Mouse (Mus musculus): ENCODE results near the gene Kcns3. TPM values are rescaled to one million over a fixed set of nuclear protein-coding genes. Genes with fewer than 3 reads are reported as not detected.
A peak's percentile ranks its signal among the peaks of the same experiment; 100 is the strongest.

The Kcns3 gene
- polyA plus RNA-seq (2014; fragmentation: Nextera tagmentation; extraction: Ambion mirVana): 0.50 and 0.66 TPM in 2 replicates

DNA sequence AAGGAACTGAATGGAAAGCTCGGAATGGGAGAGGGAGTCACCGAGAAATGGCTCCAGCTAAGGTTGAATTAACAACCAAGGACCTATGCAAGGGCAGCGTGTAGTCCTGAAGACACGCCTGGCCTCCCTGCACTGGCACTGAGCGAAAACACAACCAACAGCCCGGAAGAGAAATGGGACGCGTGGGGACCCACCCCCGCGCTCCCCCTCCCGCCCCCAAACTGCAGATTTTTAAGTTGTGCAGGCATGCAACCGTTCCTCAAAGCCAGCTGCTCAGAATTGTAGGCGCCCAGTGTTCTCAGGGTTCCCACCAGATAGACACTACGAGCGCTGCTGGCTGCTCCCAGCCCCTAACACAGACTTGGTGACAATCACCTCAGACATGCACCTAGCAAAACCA is at the start of gene Kcns3:
Gene Kcns3 (minus strand): TSS at position 42 of the 400 bp plus-strand sequence.
- H3K4me3 ChIP-seq (ENCODE audit: low read depth, low read length): peak within 1 kb of the TSS; percentile 62
- H3K4me2 ChIP-seq: peak within 1 kb of the TSS; percentile 99
- H3K9ac ChIP-seq (ENCODE audit: low read depth, low read length): peak within 1 kb of the TSS; percentile 67
- no peaks in the 10 kb centered on the region for H3K36me3 ChIP-seq (ENCODE audit: control insufficient read depth, insufficient read depth, low read length)
- 23% methylated on average over 15 of the region's 15 CpGs for WGBS (ENCODE audit: insufficient replicate concordance)
- H3K27me3 ChIP-seq (ENCODE audit: control insufficient read depth, insufficient read depth, low read length): peaks cover 47% of the 10 kb centered on the region
- no peak within 1 kb of the TSS for H3K27ac ChIP-seq (ENCODE audit: low read depth, low read length)
- no peak for ATAC-seq (replicated peaks; ENCODE audit: insufficient number of reproducible peaks, low FRiP score, low TSS enrichment)
- H3K4me1 ChIP-seq (ENCODE audit: control insufficient read depth, insufficient read depth, low read length): no peaks in the 10 kb centered on the region
- no peaks in the 10 kb centered on the region for H3K9me3 ChIP-seq (replicated peaks; ENCODE audit: control insufficient read depth, low read length)

GRCm38 (mm10) chr12:11198551-11198950 is 47.7 kb upstream of the Kcns3 start:
- no peak for ATAC-seq (replicated peaks; ENCODE audit: insufficient number of reproducible peaks, low FRiP score, low TSS enrichment)
- 54% methylated on average over 2 of the region's 2 CpGs for WGBS (ENCODE audit: insufficient replicate concordance)
- no peaks in the 10 kb centered on the region for H3K27me3 ChIP-seq (ENCODE audit: control insufficient read depth, insufficient read depth, low read length)
- no peaks in the 10 kb centered on the region for H3K36me3 ChIP-seq (ENCODE audit: control insufficient read depth, insufficient read depth, low read length)
- no peak overlapping the region for H3K27ac ChIP-seq (ENCODE audit: low read depth, low read length)
- H3K4me1 ChIP-seq (ENCODE audit: control insufficient read depth, insufficient read depth, low read length): 0 out of 2 replicates have a peak, but pooled peaks cover 2% of the 10 kb centered on the region
- no peaks in the 10 kb centered on the region for H3K9me3 ChIP-seq (replicated peaks; ENCODE audit: control insufficient read depth, low read length)
- H3K4me3 ChIP-seq (ENCODE audit: low read depth, low read length): no peak overlapping the region
- no peak overlapping the region for H3K4me2 ChIP-seq
- no peak overlapping the region for H3K9ac ChIP-seq (ENCODE audit: low read depth, low read length)

- Histone ChIP-seq H3K4me2 (no peak overlapping the region), H3K27me3 (ENCODE audit: control insufficient read depth, insufficient read depth, low read length) (no peaks in the 10 kb centered on the region), H3K36me3 (ENCODE audit: control insufficient read depth, insufficient read depth, low read length) (no peaks in the 10 kb centered on the region), H3K4me3 (ENCODE audit: low read depth, low read length) (no peak overlapping the region), H3K9me3 (replicated peaks; ENCODE audit: control insufficient read depth, low read length) (no peaks in the 10 kb centered on the region), H3K9ac (ENCODE audit: low read depth, low read length) (no peak overlapping the region), H3K4me1 (ENCODE audit: control insufficient read depth, insufficient read depth, low read length) (0 out of 2 replicates have a peak, but pooled peaks cover 2% of the 10 kb centered on the region), H3K27ac (ENCODE audit: low read depth, low read length) (no peak overlapping the region)
- 45% methylated on average over 4 of the region's 4 CpGs for whole genome bisulfite sequencing (ENCODE audit: insufficient replicate concordance)
- no peak for ATAC-seq (replicated peaks; ENCODE audit: insufficient number of reproducible peaks, low FRiP score, low TSS enrichment)
Observed at GRCm38 (mm10) chr12:11198026-11198425, 47.2 kb upstream of the Kcns3 start.

GRCm38 (mm10) chr12:11196830-11197229 is 46.0 kb upstream of the Kcns3 start:
- Histone ChIP-seq H3K27ac (ENCODE audit: low read depth, low read length) (no peak overlapping the region), H3K4me3 (ENCODE audit: low read depth, low read length) (no peak overlapping the region), H3K27me3 (ENCODE audit: control insufficient read depth, insufficient read depth, low read length) (no peaks in the 10 kb centered on the region), H3K9me3 (replicated peaks; ENCODE audit: control insufficient read depth, low read length) (no peaks in the 10 kb centered on the region), H3K4me2 (no peak overlapping the region; the same call in 1 of the 2 replicates), H3K9ac (ENCODE audit: low read depth, low read length) (no peak overlapping the region), H3K36me3 (ENCODE audit: control insufficient read depth, insufficient read depth, low read length) (no peaks in the 10 kb centered on the region), H3K4me1 (ENCODE audit: control insufficient read depth, insufficient read depth, low read length) (0 out of 2 replicates have a peak, but pooled peaks cover 2% of the 10 kb centered on the region)
- 35% methylated on average over 5 of the region's 5 CpGs for WGBS (ENCODE audit: insufficient replicate concordance)
- no peak for ATAC-seq (replicated peaks; ENCODE audit: insufficient number of reproducible peaks, low FRiP score, low TSS enrichment)

GRCm38 (mm10) chr12:11196142-11196597 is 45.3 kb upstream of the Kcns3 start:
- Histone ChIP-seq H3K36me3 (ENCODE audit: control insufficient read depth, insufficient read depth, low read length) (no peaks in the 10 kb centered on the region), H3K9ac (ENCODE audit: low read depth, low read length) (no peak overlapping the region), H3K4me2 (peak overlapping the region; percentile 57), H3K27ac (ENCODE audit: low read depth, low read length) (no peak overlapping the region), H3K9me3 (replicated peaks; ENCODE audit: control insufficient read depth, low read length) (no peaks in the 10 kb centered on the region), H3K4me3 (ENCODE audit: low read depth, low read length) (peak overlapping the region; percentile 21; the same call in 1 of the 2 replicates), H3K27me3 (ENCODE audit: control insufficient read depth, insufficient read depth, low read length) (no peaks in the 10 kb centered on the region), H3K4me1 (ENCODE audit: control insufficient read depth, insufficient read depth, low read length) (0 out of 2 replicates have a peak, but pooled peaks cover 2% of the 10 kb centered on the region)
- ATAC-seq (replicated peaks; ENCODE audit: insufficient number of reproducible peaks, low FRiP score, low TSS enrichment): 0 out of 2 replicates have a peak, but pooled peaks have one; percentile 59
- 9% methylated on average over 16 of the region's 19 CpGs for WGBS (ENCODE audit: insufficient replicate concordance)

DNA sequence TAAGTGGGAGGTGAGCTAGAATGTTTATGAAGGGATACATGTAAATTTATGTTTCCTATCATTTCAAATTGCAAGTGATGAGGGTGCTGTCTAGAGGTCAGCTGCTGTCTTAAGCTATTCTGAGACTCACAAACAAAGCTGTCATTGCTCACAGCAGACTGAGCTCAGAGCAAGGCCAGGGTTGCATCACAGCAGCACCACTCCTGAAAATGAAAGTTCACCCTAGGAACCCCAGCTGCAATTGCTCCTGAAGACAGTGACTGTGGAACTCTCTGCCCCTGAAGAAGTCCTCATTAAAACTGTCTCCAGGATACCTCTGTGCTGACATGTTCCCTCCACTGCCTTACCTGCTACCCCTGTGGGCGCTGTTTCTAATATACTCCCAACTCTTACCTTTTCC is 44.2 kb upstream of the Kcns3 start:
- Histone ChIP-seq H3K4me3 (ENCODE audit: low read depth, low read length) (no peak overlapping the region), H3K9me3 (replicated peaks; ENCODE audit: control insufficient read depth, low read length) (no peaks in the 10 kb centered on the region), H3K36me3 (ENCODE audit: control insufficient read depth, insufficient read depth, low read length) (no peaks in the 10 kb centered on the region), H3K27me3 (ENCODE audit: control insufficient read depth, insufficient read depth, low read length) (no peaks in the 10 kb centered on the region), H3K4me2 (no peak overlapping the region), H3K27ac (ENCODE audit: low read depth, low read length) (no peak overlapping the region), H3K4me1 (ENCODE audit: control insufficient read depth, insufficient read depth, low read length) (0 out of 2 replicates have a peak, but pooled peaks cover 2% of the 10 kb centered on the region), H3K9ac (ENCODE audit: low read depth, low read length) (no peak overlapping the region)
- 79% methylated on average over 1 of the region's 1 CpGs for whole genome bisulfite sequencing (ENCODE audit: insufficient replicate concordance)
- no peak for ATAC-seq (replicated peaks; ENCODE audit: insufficient number of reproducible peaks, low FRiP score, low TSS enrichment)

DNA sequence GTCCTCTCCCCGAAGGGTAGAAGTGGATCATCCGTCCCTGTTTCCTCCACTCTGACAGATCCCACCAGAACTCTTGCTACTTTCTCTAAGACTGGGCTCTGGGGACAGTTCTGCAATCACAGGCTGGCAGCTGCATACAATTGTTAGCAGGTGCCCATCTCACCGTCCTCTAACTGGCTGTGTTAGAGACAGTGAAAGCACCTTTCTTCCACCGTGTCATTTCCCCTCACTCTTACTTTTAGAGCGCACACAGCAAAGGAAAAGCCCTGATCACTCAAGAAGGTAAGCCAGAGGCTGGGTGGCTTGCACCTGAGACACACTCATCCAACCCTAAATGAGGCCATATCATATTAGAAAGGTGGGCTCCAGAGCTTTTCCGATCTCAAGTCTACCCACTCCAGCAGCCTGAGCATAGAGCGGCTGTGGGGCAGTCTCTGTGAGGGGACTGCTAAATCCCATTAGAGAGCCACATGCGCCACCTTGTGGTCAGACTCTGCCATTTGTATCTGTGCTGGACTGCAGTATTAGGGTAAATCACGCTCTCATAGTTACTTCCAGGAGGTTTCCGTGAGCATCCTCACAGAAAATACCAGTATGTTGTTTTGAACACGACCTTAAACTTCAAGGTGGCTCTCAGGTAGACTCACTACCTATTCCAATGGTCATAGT is 27.8 kb upstream of the Kcns3 start:
- Histone ChIP-seq H3K4me2 (peak overlapping the region; percentile 56), H3K9me3 (replicated peaks; ENCODE audit: control insufficient read depth, low read length) (no peaks in the 10 kb centered on the region), H3K27ac (ENCODE audit: low read depth, low read length) (no peak overlapping the region), H3K9ac (ENCODE audit: low read depth, low read length) (no peak overlapping the region), H3K4me1 (ENCODE audit: control insufficient read depth, insufficient read depth, low read length) (no peaks in the 10 kb centered on the region), H3K27me3 (ENCODE audit: control insufficient read depth, insufficient read depth, low read length) (no peaks in the 10 kb centered on the region), H3K4me3 (ENCODE audit: low read depth, low read length) (peak overlapping the region; percentile 4; the same call in 1 of the 2 replicates), H3K36me3 (ENCODE audit: control insufficient read depth, insufficient read depth, low read length) (no peaks in the 10 kb centered on the region)
- peak; percentile 86 for ATAC-seq (replicated peaks; ENCODE audit: insufficient number of reproducible peaks, low FRiP score, low TSS enrichment)
- 25% methylated on average over 11 of the region's 11 CpGs for WGBS (ENCODE audit: insufficient replicate concordance)

DNA sequence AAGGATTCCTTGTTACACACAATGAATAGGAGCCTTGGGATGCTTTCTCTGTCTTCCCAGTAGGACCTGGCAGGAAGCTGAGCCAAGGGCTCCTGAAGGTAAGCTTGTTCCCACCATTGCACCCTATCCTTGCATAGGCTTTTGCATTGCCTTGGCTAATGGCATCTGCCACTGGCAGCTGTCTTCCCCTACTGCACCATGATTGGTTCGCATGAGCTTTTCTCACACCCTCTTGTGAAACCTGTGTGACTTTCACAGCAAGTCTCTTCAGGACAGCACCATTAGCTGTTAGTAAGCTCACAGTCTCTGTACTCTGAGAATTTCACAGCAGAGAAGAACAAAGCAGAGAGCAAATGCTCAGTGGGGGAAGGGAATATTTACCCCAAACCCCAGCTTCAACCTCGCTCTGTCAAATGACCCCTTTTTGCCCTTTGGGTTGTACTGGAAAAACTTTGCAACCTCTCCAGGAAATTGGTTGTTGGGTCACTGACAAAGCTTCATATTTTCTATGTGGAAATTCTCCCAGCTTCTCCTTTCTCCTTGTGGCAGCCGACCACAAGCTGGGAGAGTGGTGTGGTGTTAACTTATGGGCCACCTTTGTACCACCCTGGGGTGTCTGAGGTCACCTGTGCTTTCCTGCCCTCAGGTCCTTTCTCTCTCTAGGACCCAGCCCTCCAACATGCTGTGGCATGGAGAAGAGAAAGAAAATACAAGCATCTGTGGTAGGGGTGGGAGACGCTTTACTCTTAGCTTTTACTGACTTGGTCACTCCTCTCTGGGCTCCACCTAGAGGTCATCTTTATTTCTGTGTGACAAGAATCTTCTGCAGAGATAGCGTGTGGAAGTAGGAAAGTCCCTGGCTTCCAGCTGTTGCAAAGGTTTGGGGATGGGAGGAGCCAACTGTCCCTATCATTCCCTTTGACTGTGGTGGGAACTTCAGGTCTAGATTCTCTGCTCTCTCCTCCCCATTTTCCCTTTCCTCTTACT is 26.8 kb upstream of the Kcns3 start:
- no peak overlapping the region for H3K9ac ChIP-seq (ENCODE audit: low read depth, low read length)
- H3K4me3 ChIP-seq (ENCODE audit: low read depth, low read length): no peak overlapping the region
- WGBS (ENCODE audit: insufficient replicate concordance): 25% methylated on average over 5 of the region's 5 CpGs

More for the DNA sequence above, 26.8 kb upstream of the Kcns3 start:
- Histone ChIP-seq H3K36me3 (ENCODE audit: control insufficient read depth, insufficient read depth, low read length) (no peaks in the 10 kb centered on the region), H3K27me3 (ENCODE audit: control insufficient read depth, insufficient read depth, low read length) (no peaks in the 10 kb centered on the region), H3K9me3 (replicated peaks; ENCODE audit: control insufficient read depth, low read length) (no peaks in the 10 kb centered on the region), H3K4me1 (ENCODE audit: control insufficient read depth, insufficient read depth, low read length) (no peaks in the 10 kb centered on the region), H3K27ac (ENCODE audit: low read depth, low read length) (no peak overlapping the region), H3K4me2 (peak overlapping the region; percentile 56)
- ATAC-seq (replicated peaks; ENCODE audit: insufficient number of reproducible peaks, low FRiP score, low TSS enrichment): no peak
